Mouse (Mus musculus): ENCODE results near the gene Zfp787.
"Not testable (repeated sequence)": the region's sequence is repeated elsewhere in the genome, so short reads cannot be mapped to it uniquely, and the experiment has no call there.

Zfp787 gene

DNA sequence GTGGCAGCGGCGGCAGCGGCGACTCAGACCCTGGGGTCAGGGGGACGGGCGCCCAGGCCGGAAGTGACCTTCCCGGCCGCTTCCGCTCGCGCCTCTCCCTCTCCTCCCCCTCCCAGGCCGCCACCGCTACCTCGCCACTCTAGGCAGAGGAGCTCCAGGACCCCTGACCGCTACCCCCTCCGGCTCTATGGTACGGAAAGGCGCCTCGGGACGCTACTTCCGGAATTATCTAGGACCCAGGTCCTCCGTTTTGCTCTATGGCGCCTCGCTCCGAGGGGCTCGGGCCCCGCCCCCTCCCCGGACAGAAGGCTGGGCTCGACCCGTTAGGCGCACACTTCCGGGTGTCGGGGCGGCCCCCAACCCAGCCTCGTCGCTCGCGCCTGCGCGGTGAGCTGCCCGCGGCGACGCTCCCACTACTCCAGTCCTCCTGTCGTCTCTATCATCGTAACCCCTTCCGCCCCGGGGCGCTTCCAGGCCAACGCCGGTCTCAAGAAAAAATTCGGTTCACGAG is at the start of gene Zfp787:
Gene Zfp787 (minus strand): TSS at position 97 of the 511 bp plus-strand sequence.
- DNase-seq (ENCODE audit: low spot score in 2 of 2), result peak; percentile 98 to 99

- DNase-seq (ENCODE audit: low spot score in 2 of 2), result no peak
These were observed 48.4 kb upstream of the Zfp787 start for GRCm38 (mm10) chr7:6204200-6204599.

DNA sequence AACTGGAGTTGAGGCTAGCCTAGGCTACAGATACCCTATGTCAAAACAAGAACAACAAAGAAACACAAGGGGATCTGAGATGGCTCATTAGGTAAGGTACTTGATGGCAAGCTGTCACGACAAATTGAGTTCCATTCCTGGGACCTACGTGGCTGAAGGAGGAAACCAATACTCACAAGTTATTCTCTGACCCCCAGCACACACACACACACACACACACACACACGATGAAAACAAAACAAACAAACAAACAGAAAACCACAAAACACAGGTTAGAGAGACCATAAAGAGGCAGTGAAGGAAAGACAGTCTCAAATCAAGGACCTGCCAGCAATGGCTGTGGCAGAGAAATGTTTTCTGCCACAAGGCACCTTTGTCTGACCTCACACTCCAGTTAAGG is 41.0 kb upstream of the Zfp787 start, which contains the start of gene Galp:
Gene Galp (plus strand): TSS at position 301 of the 400 bp plus-strand sequence.
- no peak for DNase-seq (ENCODE audit: low spot score in 2 of 2)

- no peak for DNase-seq (ENCODE audit: low spot score in 2 of 2)
These were observed 40.0 kb upstream of the Zfp787 start for GRCm38 (mm10) chr7:6195777-6196176.

DNA sequence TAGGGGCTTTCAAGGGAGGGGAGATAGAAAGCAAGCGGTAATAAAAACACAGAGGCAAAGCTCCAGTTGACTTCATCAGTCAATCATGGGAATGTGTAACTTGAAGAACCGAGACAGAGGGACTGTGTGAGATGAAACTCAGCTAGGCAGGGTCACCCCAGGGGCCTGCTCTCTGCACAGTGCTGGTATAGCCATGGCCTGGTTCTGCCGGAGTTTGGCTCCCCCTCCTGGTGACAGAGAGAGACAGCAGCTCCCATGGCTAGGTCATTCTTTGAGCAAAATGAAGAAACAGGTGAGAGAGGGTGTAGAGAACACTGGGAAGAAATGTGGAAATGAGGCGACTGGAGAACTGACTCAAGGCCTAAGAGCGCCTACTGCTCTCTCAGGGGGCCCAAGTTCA is 38.3 kb upstream of the Zfp787 start:
- DNase-seq (ENCODE audit: low spot score in 2 of 2), result peak; percentile 46 to 66

DNA sequence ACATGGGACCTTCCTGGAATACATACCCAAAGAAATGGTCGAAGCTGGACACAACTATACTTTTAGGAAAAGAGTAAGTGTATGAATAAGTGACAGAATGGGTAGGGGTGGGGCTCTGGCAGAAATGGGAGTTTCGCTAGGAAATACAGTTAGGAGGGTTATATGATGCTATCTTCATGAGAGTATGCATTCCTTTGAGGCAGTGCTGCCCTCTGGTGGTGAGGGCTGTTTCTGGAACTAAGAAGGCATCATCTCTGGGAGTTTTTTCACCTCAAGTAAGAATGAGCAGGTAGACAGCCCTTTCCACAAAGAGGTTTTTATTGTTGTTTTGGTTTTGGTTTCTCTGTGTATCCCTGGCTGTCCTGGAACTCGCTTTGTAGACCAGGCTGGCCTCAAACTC is 35.6 kb upstream of the Zfp787 start:
- DNase-seq (ENCODE audit: low spot score in 2 of 2), result peak; percentile 77 to 85

DNA sequence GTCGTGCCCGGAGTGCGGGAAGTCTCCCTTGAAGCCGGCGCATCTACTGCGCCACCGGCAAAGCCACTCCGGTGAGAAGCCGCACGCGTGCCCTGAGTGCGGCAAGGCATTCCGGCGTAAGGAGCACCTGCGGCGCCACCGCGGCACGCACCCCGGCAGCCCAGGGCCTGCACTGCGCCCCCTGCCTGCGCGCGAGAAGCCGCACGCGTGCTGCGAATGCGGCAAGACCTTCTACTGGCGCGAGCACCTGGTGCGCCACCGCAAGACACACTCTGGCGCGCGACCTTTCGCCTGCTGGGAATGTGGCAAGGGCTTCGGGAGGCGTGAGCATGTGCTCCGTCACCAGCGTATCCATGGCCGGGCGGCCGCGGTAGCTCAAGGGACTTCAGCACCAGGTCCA is 33.7 kb upstream of the Zfp787 start:
- peak in 1 of 2 experiments; percentile 29 for DNase-seq (ENCODE audit: low spot score in 2 of 2)

GRCm38 (mm10) chr7:6186756-6187155 is 31.0 kb upstream of the Zfp787 start:
- DNase-seq (ENCODE audit: low spot score in 2 of 2), result no peak

- no peak for DNase-seq (ENCODE audit: low spot score in 2 of 2)
These were observed 30.4 kb upstream of the Zfp787 start for GRCm38 (mm10) chr7:6186176-6186575.

GRCm38 (mm10) chr7:6185391-6185790 is 29.6 kb upstream of the Zfp787 start:
- DNase-seq (ENCODE audit: low spot score in 2 of 2), result no peak

DNA sequence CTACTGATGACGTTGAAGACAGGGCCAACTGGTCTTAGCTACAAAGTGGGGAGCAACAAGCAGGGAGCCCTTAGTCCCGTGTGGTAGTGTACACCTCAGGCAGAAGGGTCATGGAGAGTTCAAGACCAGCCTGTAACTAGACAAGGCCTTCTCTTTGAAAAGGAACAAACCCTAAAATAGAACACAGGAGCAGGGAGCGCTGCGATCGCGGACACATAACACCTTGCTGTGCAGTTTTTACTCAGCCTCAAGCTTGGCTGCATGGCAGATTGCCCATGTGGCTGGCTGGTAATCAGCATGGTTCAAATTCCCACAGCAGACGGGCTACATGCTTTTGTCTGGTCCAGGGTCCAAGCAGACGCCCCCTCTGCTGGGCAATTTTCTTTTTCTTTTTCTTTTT is 28.7 kb upstream of the Zfp787 start:
- DNase-seq (ENCODE audit: low spot score in 2 of 2), result no peak

- DNase-seq (ENCODE audit: low spot score in 2 of 2), result no peak
These were observed 28.0 kb upstream of the Zfp787 start for GRCm38 (mm10) chr7:6183802-6184201.

DNA sequence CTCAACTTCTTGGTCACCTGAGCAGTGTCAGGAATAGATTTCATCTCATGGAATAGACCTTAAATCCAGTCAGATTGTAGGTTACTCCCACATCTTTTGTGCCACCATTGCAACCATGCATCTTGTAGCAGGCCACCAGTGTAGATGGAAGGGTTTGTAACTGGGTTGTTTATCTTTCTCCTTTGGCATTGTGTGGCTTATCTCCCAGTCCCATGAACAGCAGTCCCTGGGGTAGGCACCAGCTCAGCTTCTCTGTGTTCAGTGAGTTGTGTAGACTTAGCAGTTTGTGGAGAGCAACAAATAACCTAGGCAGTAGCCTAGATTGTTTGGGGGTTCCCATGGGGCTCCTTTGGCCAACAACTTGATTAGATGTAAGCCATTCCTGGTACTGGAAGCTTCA is 27.1 kb upstream of the Zfp787 start:
- no peak for DNase-seq (ENCODE audit: low spot score in 2 of 2)

GRCm38 (mm10) chr7:6179013-6179412 is 23.2 kb upstream of the Zfp787 start:
- no peak for DNase-seq (ENCODE audit: low spot score in 2 of 2)

DNA sequence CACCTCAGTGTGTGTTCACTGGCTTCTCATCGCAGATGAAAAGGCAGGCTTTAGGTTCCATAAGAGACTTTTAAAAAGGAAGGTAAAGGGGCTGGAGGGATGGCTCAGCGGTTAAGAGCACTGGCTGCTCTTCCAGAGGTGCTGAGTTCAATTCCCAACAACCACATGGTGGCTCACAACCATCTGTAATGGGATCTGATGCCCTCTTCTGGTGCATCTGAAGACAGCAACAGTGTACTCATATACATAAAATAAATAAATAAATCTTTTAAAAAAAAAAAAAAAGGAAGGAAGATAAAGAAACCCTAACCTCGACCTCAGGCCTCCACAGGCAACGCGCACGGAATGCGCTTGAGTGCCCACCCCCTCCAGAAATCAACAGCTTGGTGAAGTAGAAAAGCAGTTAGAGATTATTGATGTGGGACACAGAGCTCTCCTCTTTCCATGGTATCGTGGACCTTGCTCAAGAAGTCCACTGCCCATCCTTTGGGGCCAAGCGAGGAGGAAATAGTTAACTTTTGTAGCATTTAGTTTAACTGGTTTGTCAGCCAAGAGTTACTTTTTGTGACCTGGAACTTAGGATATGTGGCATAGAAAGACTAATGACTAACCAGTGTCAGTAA is 18.7 kb upstream of the Zfp787 start:
- not testable (repeated sequence) for DNase-seq (ENCODE audit: low spot score in 2 of 2)

DNA sequence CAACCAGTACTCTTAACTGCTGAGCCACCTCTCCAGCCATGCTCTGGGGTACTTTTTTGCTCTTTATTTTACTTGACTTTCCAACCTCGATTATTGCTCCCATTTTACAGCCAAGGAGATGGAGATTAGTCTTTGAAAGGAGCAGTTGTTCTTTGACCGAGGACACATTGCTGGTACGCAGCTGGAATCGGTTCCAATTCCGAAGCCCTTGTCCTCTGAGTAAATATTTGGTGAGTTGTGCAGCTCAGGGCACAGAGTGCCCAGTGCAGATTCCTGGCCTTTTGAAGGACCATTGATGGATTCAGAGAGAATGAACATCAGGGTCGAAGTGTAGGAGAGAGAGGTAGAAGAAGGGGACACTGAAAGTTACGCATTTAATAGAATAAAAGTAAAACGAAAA is 18.1 kb upstream of the Zfp787 start:
- DNase-seq (ENCODE audit: low spot score in 2 of 2), result no peak

DNA sequence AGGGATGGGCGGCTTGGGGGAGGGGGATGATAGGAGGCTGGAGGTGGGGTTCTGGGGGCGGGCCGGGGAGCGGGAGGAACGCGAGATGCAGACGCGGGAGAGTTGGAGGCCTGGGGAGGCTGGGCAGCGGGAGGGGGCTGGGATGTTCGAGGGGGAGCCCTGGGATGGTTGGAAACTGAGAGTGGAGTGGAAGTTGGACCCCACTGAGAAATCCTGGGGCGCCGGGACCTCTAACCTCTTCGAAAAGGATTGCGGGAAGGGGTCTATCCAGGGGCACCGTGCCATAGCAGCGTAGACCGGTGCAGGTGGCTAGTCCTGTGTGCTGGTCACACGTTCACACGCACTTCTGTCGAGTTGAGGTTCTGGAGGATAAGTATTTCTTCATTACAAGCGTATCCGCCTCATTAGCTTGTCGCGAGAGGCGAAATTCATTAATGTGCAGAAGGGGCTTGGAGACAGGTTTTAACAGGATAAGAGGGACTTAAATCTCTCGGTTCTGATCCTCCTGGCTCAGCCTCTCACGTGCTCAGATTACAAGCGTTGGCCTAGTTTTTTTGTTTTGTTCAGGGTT is 17.0 kb upstream of the Zfp787 start:
- DNase-seq (ENCODE audit: low spot score in 2 of 2), result no peak

DNA sequence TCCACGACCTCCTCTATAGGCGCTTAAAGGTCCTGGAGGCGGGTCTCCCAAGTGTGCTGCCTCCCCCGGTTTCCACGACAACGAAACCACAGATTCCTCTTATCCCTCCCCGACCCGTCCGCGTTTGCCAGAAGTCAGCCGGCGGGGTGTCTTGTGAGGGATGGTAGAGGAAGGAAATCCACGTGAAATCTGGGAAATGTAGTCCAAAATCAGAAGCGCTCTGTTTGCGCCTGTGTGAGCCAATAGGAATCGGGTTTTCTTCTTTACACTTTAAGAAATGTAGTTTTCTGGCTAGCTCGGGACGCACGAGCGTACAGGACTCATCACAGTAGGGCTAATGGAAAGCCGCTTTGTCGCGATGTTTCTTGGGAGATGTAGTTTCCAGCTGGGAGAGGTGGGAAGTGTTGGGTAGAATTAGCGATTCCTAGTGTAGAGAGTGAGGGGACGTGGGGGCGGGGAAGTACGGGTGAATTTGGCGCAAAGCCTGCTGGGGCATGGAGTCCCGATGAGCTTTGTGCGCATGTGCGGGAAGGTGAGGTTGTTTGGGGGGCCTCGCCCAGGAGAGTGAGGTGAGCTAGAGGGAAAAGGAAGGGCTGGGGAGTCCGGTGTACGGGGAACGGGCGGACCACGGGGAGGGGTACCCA is 16.3 kb upstream of the Zfp787 start, which contains the start of gene Zfp444:
Gene Zfp444 (plus strand): TSS at position 221 of the 644 bp plus-strand sequence.
- peak; percentile 100 for DNase-seq (ENCODE audit: low spot score in 2 of 2)

DNA sequence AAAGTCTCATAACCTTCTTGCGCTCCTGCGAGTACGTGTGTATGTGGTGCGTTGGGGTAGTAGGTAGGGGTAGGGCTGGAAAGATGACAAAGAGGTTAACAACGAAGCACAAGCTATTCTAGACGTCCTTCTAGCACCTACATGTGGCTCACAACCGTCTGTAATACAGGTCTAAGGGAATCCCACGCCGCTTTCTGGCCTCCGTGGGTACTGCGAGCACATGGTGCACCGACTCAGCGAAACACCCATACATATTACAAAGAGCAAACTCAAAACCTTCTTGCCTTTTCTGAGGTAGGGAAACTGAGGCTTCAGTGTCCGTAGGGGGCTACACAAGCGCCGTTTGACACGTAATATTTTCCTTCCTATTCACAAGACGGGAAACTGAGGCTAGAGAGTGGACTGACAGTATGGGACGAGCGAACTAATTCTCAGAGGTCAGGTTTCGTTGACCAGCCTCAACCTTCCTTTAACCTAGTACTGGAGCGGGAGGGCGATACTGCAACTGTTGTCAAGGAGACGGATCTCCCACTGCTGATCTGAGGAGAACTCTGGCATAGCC is 15.7 kb upstream of the Zfp787 start:
- DNase-seq (ENCODE audit: low spot score in 2 of 2), result peak; percentile 81 to 87

GRCm38 (mm10) chr7:6170871-6171270 is 15.1 kb upstream of the Zfp787 start:
- no peak for DNase-seq (ENCODE audit: low spot score in 2 of 2)

GRCm38 (mm10) chr7:6170391-6170790 is 14.6 kb upstream of the Zfp787 start:
- no peak for DNase-seq (ENCODE audit: low spot score in 2 of 2)

- DNase-seq (ENCODE audit: low spot score in 2 of 2), result peak; percentile 68 to 71
These were observed 13.6 kb upstream of the Zfp787 start for GRCm38 (mm10) chr7:6169403-6169802.

DNA sequence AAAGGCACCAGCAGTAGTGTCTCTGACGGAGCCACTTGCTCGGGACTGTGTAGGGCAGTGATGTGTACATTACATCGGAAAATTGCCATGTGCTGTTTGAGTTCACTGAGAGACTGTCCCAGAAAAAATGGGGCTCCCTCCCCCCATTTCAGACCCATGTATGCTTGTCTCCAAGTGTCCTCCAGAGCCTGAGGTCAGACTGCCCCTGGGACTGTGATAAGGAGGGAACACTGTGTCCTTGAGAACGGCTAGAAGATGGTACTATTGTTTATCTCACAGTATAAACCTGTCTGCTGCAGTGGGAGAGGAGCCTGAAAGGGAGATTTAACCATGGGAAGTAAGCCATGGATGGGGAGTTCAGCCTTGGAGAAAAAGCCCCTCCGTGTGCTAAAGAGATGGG is 8.9 kb upstream of the Zfp787 start:
- no peak for DNase-seq (ENCODE audit: low spot score in 2 of 2)
